Mouse (Mus musculus) G1E (cell line): ENCODE data around the gene Insm1. TPM values are rescaled to one million over a fixed set of nuclear protein-coding genes. Genes with fewer than 3 reads are reported as not detected.

Experiments used
- ATAC-seq: 2 replicates; pipeline ENCODE4 v1.8.0; 2016; ENCODE audit warnings: mild to moderate bottlenecking; ENCODE audit not compliant: insufficient number of reproducible peaks, poor library complexity, low FRiP score, severe bottlenecking; ENCODE audit errors: extremely low read depth
- DNase-seq: peaks from one replicate; pipeline ENCODE4 v3.0.0; 2012; ENCODE audit warnings: low spot score
- H3K27me3 ChIP-seq: 2 replicates; pipeline ENCODE4 v1.6.1; 2012; ENCODE audit warnings: mild to moderate bottlenecking, low read length, inconsistent platforms; ENCODE audit not compliant: insufficient read depth
- H3K36me3 ChIP-seq: replicated peaks from 2 replicates; pipeline ENCODE3; 2012; ENCODE audit warnings: mild to moderate bottlenecking, inconsistent platforms
- H3K4me1 ChIP-seq: 2 replicates; pipeline ENCODE4 v1.6.1; 2012; ENCODE audit warnings: low read depth, low read length, inconsistent platforms, mixed read lengths; ENCODE audit not compliant: insufficient read depth
- H3K4me3 ChIP-seq: 2 replicates; pipeline ENCODE4 v1.5.1; 2012; ENCODE audit warnings: low read depth, mild to moderate bottlenecking, inconsistent platforms, low read length, moderate library complexity, mixed read lengths
- H3K9me3 ChIP-seq: replicated peaks from 2 replicates; pipeline ENCODE4 v1.6.1; 2012; ENCODE audit warnings: inconsistent platforms
- CTCF ChIP-seq: IDR thresholded peaks from 2 replicates; pipeline ENCODE4 v1.5.1; 2012; ENCODE audit warnings: low read depth, low read length, inconsistent platforms, mixed read lengths
- GATA1 ChIP-seq: IDR thresholded peaks from 2 replicates; pipeline ENCODE4 v1.6.1; 2012; ENCODE audit warnings: borderline replicate concordance, low read length, inconsistent platforms, mixed read lengths
- GATA2 ChIP-seq: IDR thresholded peaks from 2 replicates; pipeline ENCODE4 v1.6.1; 2012; ENCODE audit warnings: low read depth, low read length, inconsistent platforms, borderline replicate concordance
- POLR2AphosphoS5 ChIP-seq: IDR thresholded peaks from 2 replicates; pipeline ENCODE4 v1.6.1; 2012; ENCODE audit warnings: low read depth, low read length, inconsistent platforms; ENCODE audit not compliant: insufficient replicate concordance
- TAL1 ChIP-seq: conservative IDR thresholded peaks from 2 replicates; pipeline ENCODE4 v1.6.1; 2012; ENCODE audit warnings: low read depth, low read length, inconsistent platforms, mixed read lengths
- polyA plus RNA-seq: library from polyadenylated mRNA; stranded (reverse); fragments of >175 nt; gene quantifications from 2 replicates; pipeline ENCODE4 v1.2.3, GENCODE M21; 2012
- total RNA-seq, 2 experiments: library from RNA; stranded (forward) in 1 of 2; stranded (reverse) in 1 of 2; fragments of 200-1000 nt in 1 of 2; fragments of >200 nt in 1 of 2; fragmentation: Nextera tagmentation in 1 of 2; gene quantifications; 2 replicates each; pipeline ENCODE4 v1.2.3; 2014 to 2017

The Insm1 gene
- total and polyA plus RNA-seq, 3 experiments: 0.05 TPM; not detected in 2

DNA sequence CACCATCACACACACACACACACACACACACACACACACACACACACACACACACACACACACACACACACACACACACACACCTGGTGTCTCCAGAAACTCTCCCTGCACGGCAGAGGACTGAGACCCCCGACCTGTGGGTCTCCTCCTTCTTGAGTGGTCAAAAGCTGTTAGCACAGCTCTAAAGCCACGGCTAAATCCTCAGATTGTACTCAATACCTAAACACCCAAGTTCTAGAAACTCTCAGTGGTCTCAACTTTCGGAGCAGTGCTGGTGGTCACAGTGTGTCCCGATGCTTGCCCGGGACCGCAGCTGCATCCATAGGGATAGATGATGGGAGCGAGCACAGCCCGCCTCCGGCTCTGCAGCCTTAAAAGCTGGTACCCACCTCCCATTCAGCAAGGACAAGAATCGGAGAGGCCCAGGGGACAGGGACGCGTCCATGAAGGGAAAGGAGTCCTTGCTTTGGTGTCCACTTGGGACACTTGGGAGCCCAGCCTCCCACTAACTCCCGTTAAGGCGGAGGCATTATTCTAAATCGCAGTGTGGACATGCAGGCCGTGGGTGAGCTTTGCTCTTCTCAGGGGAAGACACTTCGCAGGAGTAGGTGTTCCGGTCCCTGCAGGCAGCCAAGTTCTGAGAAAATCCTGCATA lies 2.7 kb upstream of the Insm1 start:
- Histone ChIP-seq H3K4me1 (no peaks in the 10 kb centered on the region), H3K27me3 (no peaks in the 10 kb centered on the region; the same call in 1 of the 2 replicates), H3K4me3 (no peak overlapping the region), H3K36me3 (no peaks in the 10 kb centered on the region), H3K9me3 (peaks cover 57% of the 10 kb centered on the region)
- DNase-seq: no peak
- ATAC-seq: no peak
- no peak for TF ChIP-seq TAL1
- TF ChIP-seq POLR2AphosphoS5: no peak
- TF ChIP-seq GATA1: no peak
- TF ChIP-seq CTCF: no peak
- TF ChIP-seq GATA2: no peak

DNA sequence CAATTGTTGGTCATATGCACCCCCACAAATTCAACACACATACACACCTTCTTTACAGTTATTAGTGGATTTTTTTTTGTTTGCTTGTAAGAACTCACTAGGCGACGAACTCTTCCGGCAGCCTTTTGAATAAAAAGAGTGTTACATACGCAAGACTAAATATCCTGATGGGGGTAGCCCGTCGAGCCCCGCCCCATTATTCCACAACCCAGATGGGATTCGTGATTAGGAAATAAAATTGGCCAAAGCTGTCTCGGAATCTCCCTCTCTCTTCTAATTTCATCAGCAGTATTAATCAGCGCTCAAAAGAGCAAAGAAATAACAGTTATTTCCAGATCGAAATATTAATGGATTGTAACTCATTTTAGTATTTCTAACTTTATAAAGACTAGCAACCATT lies 1.9 kb upstream of the Insm1 start:
- ATAC-seq (no peak), DNase-seq (no peak)
- Histone ChIP-seq H3K4me1 (no peaks in the 10 kb centered on the region), H3K27me3 (no peaks in the 10 kb centered on the region; the same call in 1 of the 2 replicates), H3K4me3 (no peak overlapping the region), H3K36me3 (no peaks in the 10 kb centered on the region), H3K9me3 (peaks cover 58% of the 10 kb centered on the region)
- TF ChIP-seq GATA2 (no peak), GATA1 (no peak), TAL1 (no peak), POLR2AphosphoS5 (no peak), CTCF (no peak)

DNA sequence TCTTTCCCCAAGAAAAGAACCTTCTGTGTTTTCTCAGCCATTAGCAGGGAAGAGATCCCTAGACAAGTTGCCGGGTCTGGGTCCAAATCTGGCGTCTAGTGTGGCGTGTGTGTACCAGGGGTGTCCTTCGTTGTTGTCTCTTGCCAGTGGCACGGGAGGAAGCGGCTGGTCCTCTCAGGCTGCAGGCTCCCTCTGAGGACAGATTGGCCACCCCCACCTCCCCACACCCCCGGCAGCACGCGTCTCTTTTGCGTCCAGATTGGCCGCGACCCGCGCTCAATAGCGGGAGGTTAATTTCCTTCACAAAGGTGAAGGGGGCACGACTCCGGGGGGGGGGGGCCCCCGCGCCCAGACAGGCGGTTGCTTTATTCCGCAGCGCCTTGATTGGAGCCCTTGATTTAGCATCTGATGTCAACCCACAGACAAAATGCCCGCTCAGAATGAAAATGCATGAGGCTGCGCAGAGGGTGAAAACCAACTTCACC lies 1.1 kb upstream of the Insm1 start:
- TF ChIP-seq POLR2AphosphoS5: no peak
- TF ChIP-seq GATA1: no peak
- no peak for TF ChIP-seq TAL1
- TF ChIP-seq CTCF: no peak
- TF ChIP-seq GATA2: no peak
- Histone ChIP-seq H3K27me3 (no peaks in the 10 kb centered on the region; the same call in 1 of the 2 replicates), H3K4me3 (no peak overlapping the region), H3K36me3 (no peaks in the 10 kb centered on the region), H3K4me1 (no peaks in the 10 kb centered on the region), H3K9me3 (peaks cover 58% of the 10 kb centered on the region)
- ATAC-seq (no peak), DNase-seq (no peak)

DNA sequence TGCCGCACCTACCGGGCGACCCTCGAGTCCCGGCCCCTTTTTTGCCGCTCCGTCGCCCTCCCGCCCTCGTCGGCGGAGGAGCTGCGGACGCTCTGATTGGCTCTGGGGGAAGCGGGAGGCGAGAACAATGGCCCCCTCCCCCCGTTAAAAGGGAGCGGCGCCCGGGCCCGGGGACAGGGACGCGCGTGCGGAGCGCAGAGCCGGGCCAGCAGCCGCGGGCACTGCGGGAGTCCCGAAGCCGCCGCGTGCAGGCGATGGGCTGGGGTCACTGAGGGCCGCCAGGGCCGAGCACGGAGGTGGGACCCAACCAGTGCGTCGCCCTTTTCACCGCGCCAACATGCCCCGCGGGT lies 183 bp downstream of the Insm1 start:
- TF ChIP-seq GATA2: no peak
- no peak for TF ChIP-seq POLR2AphosphoS5
- no peak for TF ChIP-seq GATA1
- TF ChIP-seq TAL1: no peak
- no peak for TF ChIP-seq CTCF
- ATAC-seq: no peak
- Histone ChIP-seq H3K4me3 (no peak overlapping the region; the same call in 1 of the 2 replicates), H3K9me3 (peaks cover 58% of the 10 kb centered on the region), H3K4me1 (no peaks in the 10 kb centered on the region), H3K27me3 (no peaks in the 10 kb centered on the region; the same call in 1 of the 2 replicates), H3K36me3 (no peaks in the 10 kb centered on the region)
- no peak for DNase-seq

DNA sequence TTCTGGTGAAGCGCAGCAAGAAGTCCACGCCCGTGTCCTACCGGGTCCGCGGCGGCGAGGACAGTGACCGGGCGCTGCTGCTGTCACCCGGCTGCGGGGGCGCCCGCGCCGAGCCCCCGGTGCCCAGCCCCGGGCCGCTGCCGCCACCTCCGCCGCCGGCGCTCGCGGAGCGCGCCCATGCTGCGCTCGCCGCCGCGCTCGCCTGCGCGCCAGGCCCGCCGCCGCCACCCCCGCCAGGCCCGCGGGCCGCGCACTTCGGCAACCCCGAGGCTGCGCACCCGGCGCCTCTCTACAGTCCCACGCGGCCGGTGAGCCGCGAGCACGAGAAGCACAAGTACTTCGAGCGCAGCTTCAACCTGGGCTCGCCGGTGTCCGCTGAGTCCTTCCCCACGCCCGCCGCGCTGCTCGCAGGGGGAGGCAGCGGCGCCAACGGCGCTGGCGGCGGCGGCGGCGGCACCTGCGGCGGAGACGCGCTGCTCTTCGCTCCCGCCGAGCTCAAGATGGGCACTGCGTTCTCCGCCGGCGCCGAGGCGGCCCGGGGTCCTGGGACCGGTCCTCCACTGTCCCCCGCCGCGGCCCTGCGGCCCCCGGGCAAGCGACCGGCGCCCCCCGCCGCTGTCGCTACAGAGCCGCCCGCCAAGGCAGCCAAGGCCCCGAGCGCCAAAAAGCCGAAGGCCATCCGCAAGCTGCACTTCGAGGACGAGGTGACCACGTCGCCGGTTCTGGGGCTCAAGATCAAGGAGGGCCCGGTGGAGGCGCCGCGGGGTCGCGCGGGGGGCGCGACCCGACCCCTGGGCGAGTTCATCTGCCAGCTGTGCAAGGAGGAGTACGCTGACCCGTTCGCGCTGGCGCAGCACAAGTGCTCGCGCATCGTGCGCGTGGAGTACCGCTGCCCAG lies 806 bp downstream of the Insm1 start:
- ATAC-seq (no peak), DNase-seq (no peak)
- no peaks in the 10 kb centered on the region for H3K36me3 ChIP-seq
- H3K9me3 ChIP-seq: peaks cover 56% of the 10 kb centered on the region
- no peaks in the 10 kb centered on the region; the same call in 1 of the 2 replicates for H3K27me3 ChIP-seq
- TF ChIP-seq GATA2 (no peak), CTCF (no peak), POLR2AphosphoS5 (no peak), TAL1 (no peak), GATA1 (no peak)
- H3K4me1 ChIP-seq: no peaks in the 10 kb centered on the region
- H3K4me3 ChIP-seq: peak overlapping the region; percentile 33; the same call in 1 of the 2 replicates

DNA sequence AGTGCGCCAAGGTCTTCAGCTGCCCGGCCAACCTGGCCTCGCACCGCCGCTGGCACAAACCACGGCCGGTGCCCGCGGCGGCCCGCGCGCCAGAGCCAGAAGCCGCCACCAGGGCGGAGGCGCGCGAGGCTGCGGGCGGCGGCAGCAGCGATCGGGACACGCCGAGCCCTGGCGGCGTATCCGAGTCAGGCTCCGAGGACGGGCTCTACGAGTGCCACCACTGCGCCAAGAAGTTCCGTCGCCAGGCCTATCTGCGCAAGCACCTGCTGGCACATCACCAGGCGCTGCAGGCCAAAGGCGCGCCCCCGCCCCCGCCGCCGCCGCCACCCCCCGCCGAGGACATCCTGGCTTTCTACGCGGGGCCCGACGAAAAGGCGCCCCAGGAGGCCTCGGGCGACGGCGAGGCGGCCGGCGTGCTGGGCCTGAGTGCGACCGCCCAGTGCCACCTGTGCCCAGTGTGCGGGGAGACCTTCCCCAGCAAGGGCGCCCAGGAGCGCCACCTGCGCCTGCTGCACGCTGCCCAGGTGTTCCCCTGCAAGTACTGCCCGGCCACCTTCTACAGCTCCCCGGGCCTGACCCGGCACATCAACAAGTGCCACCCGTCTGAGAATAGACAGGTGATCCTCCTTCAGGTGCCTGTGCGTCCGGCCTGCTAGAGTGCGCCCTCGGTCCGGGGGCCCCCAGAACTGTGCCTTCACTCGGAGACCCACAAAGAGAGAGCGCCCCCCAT lies 1.6 kb downstream of the Insm1 start:
- no peak for ATAC-seq
- Histone ChIP-seq H3K4me1 (no peaks in the 10 kb centered on the region), H3K9me3 (peaks cover 48% of the 10 kb centered on the region), H3K36me3 (no peaks in the 10 kb centered on the region), H3K27me3 (no peaks in the 10 kb centered on the region; the same call in 1 of the 2 replicates), H3K4me3 (peak overlapping the region; percentile 33; the same call in 1 of the 2 replicates)
- no peak for TF ChIP-seq POLR2AphosphoS5
- no peak for TF ChIP-seq TAL1
- TF ChIP-seq CTCF: no peak
- TF ChIP-seq GATA2: no peak
- no peak for TF ChIP-seq GATA1
- DNase-seq: no peak
